Mouse (Mus musculus): ENCODE data around the gene Lrrc1.

The Lrrc1 gene

DNA sequence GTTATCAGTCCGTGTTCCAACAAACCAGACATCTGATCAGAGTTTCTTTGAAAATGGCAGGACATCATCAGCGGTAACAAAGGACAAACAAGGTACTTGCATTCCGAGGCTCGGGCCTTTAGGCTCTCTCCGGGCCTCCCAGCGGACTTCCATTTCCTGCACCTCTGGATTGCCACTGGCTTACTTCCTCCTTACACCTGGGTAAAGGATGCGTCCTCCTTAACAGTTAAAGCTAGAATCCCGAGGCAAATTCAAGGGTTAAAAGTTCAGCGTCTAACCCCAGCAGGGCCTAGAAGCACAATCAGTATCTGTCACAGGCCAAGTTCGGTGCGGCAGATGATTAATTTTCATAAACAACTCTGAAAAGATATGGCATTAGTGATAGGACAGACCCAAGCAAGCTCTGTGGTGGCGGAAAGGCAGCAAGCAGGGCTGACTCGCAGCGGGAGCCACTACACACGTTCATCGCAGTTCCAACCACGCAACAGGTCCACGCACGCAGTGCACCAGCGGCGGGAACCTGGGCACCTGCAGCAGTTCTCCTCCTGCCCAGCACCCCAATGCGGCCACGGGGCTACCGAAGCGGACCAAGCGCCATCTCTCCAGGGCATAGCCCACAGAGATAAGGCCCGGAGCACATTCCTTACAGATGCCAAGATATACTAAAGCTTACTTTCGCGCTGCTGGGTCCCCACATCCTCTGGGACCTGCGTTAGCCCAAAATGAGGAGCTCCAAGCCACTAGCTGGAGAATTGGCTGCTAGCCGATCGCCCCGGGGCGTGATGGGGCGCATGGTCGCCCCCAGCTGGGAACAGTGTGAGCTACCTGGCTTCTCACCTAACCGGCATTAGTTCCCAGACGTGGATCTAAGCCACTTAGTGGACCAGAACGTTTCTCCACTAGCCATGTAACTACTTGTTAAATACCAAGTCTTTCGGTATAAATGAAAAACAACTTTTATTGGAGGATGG, 1.0 kb downstream of the Lrrc1 start:
- peak; percentile 93 for DNase-seq

GRCm38 (mm10) chr9:77541556-77541955, 3.1 kb downstream of the Lrrc1 start:
- peak; percentile 87 for DNase-seq

- DNase-seq, result peak; percentile 37
Observed at GRCm38 (mm10) chr9:77539232-77539631, 5.4 kb downstream of the Lrrc1 start.

DNA sequence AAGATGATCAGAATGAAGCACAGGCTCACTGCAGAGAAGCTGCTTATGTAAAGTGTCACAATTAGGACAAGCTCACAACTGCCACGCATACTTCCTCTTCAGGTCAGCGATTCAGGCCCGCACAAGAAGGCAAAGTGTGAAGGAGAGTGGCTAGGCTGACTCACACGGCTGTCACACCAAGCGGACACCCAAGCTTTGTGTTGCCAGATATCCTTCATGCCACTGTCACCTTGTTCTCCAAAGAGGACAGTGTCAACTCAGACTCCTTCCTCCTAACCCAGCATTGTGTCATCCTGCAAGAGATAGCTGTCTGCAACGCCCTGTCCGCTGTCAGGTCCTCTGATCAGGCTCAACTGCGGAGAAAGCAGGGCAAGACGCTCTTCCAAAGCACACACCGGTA, 7.3 kb downstream of the Lrrc1 start:
- peak; percentile 78 for DNase-seq

GRCm38 (mm10) chr9:77536832-77537231, 7.8 kb downstream of the Lrrc1 start:
- DNase-seq, result peak; percentile 85

- peak; percentile 43 for DNase-seq
Observed at GRCm38 (mm10) chr9:77536286-77536685, 8.4 kb downstream of the Lrrc1 start.

- DNase-seq, result peak; percentile 79
Observed at GRCm38 (mm10) chr9:77535021-77535744, 9.5 kb downstream of the Lrrc1 start.

DNA sequence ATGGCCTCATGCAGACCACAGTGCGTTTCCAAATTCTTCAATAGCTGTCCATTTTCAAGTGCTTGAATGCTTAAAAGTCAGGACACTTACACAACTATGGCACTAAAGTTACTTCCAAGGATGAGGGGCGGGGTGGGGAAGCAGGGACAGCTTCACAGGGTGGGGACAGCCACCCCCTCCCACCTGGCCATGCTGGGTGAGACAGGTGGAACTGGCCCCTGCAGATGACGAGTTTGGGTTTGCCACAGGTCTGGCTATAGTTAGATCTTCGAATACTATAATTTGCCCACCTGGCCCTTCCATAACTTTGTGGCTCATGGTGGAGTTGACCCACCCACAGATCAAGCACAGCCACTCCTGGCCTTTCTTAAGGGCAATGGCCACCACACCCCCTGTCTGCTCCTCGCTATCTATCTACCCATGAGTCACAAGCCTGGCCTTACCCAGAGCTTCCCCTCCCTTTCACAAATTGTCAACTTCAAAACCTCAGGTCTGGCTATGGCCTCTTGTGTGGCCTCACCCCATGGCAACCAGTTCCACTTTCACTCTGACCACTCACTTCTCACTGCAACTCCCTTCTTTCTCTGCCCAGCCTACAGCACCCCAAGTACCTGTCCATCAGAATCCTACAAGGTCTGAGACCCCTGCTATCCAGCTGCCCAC, 16.2 kb downstream of the Lrrc1 start:
- peak; percentile 86 for DNase-seq

- DNase-seq, result peak; percentile 49
Observed at GRCm38 (mm10) chr9:77527170-77527569, 17.5 kb downstream of the Lrrc1 start.

GRCm38 (mm10) chr9:77526715-77527114, 18.0 kb downstream of the Lrrc1 start:
- DNase-seq, result peak; percentile 87

GRCm38 (mm10) chr9:77525595-77526295, 18.9 kb downstream of the Lrrc1 start:
- DNase-seq, result peak; percentile 72

- peak; percentile 25 for DNase-seq
Observed at GRCm38 (mm10) chr9:77523793-77524192, 20.9 kb downstream of the Lrrc1 start.

DNA sequence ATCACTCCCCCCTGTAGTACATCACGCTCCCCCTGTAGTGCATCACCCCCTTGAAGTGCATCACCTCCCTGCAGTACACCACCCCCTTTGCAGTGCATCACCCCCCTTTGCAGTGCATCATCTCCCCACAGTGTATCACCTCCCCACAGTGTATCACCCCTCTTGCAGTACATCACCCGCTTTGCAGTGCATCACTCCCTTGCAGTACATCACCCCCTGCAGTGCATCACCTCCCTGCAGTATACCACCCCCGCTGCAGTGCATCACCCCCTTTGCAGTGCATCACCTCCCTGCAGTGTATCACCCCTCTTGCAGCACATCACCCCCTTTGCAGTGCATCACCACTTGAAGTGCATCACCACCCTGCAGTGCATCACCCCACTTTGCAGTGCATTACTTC, 22.2 kb downstream of the Lrrc1 start:
- DNase-seq, result no peak

DNA sequence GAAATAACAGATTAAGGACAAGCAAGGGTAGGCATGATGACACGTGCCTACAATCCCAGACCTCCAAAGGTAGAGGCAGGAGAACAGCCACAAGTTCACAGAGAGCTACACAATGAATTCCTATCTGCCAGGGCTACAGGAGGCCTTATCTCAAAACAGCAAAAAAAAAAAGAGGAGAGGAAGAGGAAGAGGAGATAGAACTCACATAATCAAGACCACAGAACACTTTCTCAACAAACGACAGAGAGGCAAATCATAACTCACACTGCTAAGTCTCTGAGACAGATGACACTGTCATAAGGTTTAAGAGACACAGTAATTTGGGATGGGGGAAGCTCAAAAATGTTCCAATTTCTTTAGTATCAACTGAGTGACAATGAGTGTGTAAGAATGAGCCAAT, 25.5 kb downstream of the Lrrc1 start:
- DNase-seq, result no peak

- DNase-seq, result no peak
Observed at GRCm38 (mm10) chr9:77516782-77517364, 27.8 kb downstream of the Lrrc1 start.

- DNase-seq, result no peak
Observed at GRCm38 (mm10) chr9:77513892-77514291, 30.8 kb downstream of the Lrrc1 start.

DNA sequence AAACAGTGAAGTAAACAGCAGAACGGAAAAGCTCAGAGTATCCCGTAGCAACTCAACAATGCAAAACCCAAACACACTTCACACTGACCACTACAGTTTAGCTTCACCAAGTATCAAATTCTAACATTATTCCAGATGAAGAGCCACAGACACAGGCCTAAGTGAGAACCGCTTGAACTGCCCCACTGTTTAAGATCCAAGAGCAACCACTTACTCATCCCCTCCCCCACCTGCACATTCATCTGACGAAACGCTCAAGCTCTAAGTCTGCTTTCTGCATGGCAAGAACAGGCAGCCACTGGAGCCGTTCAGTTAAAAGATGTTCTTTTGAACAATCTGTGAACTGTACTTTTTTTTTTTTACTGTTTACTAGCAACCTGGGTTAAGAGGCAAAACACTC, 32.5 kb downstream of the Lrrc1 start:
- DNase-seq, result no peak

DNA sequence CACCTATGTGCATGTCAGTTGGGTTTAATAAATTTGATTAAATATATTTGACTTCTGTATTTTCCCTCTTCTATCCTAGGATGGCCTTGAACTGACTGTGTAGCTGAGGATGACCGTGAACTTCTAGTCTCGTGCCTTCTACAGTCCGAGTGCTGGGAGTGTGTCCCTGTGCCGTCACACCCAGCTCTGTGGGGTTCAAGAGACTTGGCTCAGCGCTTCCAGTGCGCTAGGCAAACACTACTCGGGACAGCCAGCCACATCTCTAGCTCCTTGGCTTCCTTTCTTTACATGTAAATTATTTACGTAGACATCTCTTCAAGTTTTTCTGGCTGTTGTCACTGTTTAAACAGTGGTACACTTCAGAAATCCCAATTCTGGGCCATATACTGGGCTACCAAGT, 34.1 kb downstream of the Lrrc1 start:
- DNase-seq, result no peak

GRCm38 (mm10) chr9:77507743-77508394, 36.8 kb downstream of the Lrrc1 start:
- no peak for DNase-seq

- peak; percentile 89 for DNase-seq
Observed at GRCm38 (mm10) chr9:77502548-77503438, 41.9 kb downstream of the Lrrc1 start.

GRCm38 (mm10) chr9:77502171-77502547, 42.5 kb downstream of the Lrrc1 start:
- DNase-seq, result no peak
